Mouse (Mus musculus) natural killer cell, adult 2 months (primary cell): ENCODE results near the gene Cacna1a.
"Not testable (repeated sequence)": the region's sequence is repeated elsewhere in the genome, so short reads cannot be mapped to it uniquely, and the experiment has no call there.

Experiments
- DNase-seq, 2 experiments: peaks; one replicate each; pipeline ENCODE4 v3.0.0; 2022; ENCODE audit warnings: low spot score in 2 of 2

The Cacna1a gene

GRCm38 (mm10) chr8:84474456-84474855 lies 86.2 kb downstream of the Cacna1a start:
- no peak for DNase-seq

DNA sequence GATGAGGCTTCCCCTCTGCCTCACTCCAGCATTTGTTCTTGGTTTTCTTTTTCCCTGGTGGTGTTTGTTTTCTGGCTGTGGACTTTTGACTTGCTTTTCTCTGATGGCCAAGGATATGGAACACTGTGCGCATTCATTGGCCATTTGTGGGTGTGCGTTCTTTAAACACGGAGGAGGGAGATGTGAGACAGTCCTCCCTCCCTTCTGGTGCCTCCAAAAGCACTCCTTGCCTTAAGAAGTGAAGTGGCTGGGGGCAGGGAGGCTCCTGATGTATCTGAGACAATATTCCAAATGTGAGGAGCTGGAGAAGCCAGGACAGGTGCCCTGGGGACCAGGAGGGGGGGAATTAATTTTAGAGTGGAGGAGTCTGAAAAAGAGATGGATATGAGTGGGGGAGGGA lies 89.1 kb downstream of the Cacna1a start:
- DNase-seq: no peak

GRCm38 (mm10) chr8:84483004-84483403 lies 94.8 kb downstream of the Cacna1a start:
- no peak for DNase-seq

GRCm38 (mm10) chr8:84485366-84485765 lies 97.1 kb downstream of the Cacna1a start:
- DNase-seq: no peak

DNA sequence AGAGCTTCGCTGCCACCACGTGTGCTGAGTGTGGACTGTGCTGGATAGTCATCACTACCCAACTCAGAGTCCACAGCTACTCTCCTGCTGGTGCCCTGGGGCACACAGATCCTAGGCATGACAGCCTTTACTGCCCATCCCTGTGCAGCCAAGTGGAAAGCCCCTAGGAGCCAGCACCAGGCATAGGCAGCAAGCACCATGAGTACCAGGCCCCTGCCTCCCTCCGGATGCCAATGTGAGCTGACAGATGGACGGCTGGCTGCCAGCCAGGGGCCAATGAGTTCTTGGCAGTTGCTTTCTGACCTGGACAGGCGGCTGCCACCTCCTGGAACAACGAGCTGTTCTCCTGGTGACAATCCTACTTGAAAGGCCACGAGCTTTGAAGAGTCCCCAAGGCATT lies 97.6 kb downstream of the Cacna1a start:
- DNase-seq: no peak

DNA sequence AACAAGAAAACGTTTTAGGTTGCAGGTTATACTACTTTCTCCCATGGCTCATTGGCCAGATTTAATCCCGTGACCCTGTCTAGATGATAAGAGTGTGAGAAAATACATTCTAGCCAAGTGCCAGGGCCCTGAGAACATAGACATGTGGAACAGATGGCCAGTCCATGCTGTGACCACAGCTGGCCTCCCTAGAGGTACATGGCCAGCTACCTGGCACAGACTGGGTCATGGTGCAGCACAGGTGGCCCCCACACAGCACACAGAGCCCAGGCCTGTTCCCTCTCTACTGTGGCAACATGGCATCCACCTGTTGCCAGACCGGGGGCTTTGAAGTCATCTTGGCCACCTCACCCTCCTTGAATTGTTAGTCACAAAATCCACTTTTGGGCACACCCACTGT lies 101.0 kb downstream of the Cacna1a start:
- no peak for DNase-seq

DNA sequence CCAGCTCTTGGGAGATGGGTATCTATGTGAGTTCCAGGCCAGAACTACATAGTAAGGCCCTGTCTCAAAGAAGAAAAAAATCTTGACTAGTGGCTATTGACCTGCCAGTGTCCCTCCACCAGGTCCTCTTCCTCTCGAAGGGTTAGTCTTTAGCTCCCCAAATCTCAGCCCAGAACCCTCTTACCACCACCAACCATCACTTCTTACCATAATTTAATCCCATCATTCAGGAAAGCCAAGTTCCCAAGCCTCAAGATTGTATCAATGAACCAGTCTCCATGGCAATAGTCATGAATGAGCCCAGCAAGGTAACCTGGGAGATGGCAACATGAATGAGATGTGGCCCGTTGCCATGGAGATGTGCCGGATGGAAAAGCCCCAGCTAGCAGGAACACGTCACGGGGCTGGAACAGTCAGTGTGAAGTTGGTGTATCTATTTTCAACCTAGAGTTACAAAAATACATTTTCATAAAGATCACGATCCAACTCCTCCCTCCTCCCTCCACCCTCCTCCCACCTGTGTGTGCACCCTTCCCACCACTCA lies 106.4 kb downstream of the Cacna1a start:
- no peak for DNase-seq

DNA sequence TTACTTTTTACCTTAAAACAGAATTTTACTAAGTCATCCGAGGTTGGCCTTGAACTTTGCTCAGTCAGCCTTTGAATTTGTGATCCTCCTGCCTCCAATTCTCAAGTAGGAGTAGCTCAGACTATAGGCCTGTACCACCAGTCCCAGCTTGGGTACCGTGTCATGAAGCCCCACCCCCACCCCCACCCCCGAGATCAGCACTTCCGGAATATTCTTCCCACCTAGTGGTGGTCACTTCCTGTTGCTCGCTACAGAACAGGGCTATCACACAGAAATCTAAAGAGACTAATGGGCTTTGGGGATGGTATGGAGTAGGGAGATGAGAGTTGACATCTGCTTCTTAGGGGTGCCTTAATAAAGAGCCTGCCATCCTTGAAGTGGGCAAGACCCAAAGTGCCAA lies 112.9 kb downstream of the Cacna1a start:
- DNase-seq: no peak

GRCm38 (mm10) chr8:84501671-84502308 lies 113.5 kb downstream of the Cacna1a start:
- DNase-seq: no peak

DNA sequence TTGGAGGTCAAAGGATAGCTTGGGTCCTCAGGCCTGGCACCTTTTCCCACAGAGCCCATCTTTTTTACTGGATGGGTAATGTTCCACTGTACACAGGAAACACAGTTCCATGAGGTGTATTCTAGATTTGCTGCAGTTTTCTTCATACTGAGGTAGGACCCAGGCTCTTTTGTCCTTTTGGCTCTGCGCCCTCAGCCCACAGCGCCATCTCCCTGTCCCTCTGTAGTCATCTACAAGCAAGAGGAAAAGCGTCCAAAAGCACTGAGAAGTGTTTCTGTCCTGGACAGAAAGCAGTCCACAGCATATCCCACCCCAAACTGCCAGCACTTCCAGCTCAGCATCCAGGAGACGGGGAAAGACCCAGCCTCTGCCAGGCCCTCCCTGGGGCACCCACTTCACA lies 114.4 kb downstream of the Cacna1a start:
- DNase-seq: no peak

- DNase-seq: no peak
Observed at GRCm38 (mm10) chr8:84507220-84507619, 119.0 kb downstream of the Cacna1a start.

GRCm38 (mm10) chr8:84509764-84510163 lies 121.5 kb downstream of the Cacna1a start:
- DNase-seq: not testable (repeated sequence)

GRCm38 (mm10) chr8:84511621-84512020 lies 123.4 kb downstream of the Cacna1a start:
- DNase-seq: no peak

DNA sequence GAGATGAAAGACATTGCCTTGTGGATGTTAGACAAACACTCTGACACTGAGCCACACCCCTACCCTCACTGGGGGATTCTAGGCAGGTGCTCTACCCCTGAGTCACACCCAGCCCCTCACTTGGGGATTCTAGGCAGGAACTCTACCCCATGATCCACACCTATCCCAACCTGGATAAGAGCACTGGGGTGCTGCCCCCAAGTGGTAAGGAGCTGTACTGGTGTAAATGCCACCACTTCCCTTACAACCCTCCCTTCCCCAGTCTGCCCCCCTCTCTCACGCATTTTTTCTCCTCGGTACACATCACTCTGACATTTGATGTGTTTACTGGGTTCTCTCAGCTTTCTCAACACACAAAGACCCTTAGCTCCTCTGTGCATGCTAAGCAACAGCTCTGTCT lies 125.5 kb downstream of the Cacna1a start:
- DNase-seq: no peak

GRCm38 (mm10) chr8:84518180-84518579 lies 129.9 kb downstream of the Cacna1a start:
- DNase-seq: no peak

- DNase-seq: no peak
Observed at GRCm38 (mm10) chr8:84518720-84519119, 130.5 kb downstream of the Cacna1a start.

DNA sequence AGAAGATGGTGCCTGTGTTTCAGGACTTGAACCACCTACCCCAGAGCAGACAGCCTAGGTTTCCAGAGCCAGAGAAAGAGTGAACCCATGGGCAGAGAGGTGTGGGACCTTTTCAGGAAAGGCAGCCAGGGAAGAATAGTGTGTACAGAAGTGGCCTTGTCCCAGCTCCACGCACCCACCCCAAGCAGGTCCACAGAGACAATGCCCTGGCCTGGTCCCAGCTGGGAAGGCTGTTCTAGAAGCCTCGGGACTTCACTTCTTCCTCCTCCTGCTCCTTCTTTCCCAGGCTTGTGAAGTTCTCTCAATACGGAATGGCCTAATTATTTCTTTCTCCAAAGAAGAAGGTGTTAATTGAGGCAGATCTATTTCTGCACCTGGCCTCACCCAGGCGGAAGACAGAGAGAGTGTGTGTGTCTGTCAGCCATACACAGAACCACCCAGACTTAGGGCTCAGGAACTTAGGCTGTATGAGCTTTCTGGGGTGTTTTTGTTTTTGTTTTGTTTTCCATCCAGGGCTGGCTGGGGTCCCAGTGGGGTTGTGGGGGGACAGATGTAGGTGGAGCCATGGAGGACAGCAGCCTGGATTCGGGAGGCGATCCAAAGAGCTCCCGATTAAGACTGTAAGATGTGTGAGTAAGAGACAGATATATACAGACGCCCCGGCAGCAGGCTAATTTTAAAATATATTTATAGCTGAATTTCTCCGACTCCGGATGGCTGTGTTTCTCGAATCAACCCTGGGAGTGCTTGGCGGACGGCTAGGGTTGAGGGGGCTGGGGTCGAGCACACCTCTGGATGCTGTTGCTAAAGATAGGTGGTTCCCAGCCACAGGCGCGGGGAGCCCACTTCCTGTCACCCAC lies 131.8 kb downstream of the Cacna1a start:
- no peak for DNase-seq

- no peak for DNase-seq
Observed at GRCm38 (mm10) chr8:84520999-84521398, 132.8 kb downstream of the Cacna1a start.

- no peak for DNase-seq
Observed at GRCm38 (mm10) chr8:84528036-84528435, 139.8 kb downstream of the Cacna1a start.

GRCm38 (mm10) chr8:84529548-84529947 lies 141.3 kb downstream of the Cacna1a start:
- no peak for DNase-seq

DNA sequence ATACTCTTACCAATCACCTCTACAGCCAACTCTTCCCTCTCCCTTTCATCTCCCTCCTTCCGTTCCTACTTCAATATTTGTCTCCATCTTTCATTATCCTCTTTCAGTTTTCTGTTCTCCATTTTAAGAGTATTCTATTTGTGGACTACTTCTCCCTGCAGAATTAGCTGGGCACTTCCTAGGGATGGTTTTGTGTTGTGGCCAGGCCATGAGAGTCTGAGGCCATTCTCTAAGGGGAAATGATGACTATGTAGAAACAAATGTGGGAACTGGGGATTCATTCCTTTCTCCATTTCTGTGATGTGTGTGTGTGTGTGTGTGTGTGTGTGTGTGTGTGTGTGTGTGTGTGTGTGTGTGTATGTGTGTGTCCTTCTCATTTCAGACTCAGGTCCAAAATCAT lies 144.5 kb downstream of the Cacna1a start:
- DNase-seq: no peak

- no peak for DNase-seq
Observed at GRCm38 (mm10) chr8:84533341-84533740, 145.1 kb downstream of the Cacna1a start.

GRCm38 (mm10) chr8:84536917-84537316 lies 148.7 kb downstream of the Cacna1a start:
- DNase-seq: no peak
